Comparison of ENCODE assay signal across 8 mouse cellular contexts in the genomic region with DNA sequence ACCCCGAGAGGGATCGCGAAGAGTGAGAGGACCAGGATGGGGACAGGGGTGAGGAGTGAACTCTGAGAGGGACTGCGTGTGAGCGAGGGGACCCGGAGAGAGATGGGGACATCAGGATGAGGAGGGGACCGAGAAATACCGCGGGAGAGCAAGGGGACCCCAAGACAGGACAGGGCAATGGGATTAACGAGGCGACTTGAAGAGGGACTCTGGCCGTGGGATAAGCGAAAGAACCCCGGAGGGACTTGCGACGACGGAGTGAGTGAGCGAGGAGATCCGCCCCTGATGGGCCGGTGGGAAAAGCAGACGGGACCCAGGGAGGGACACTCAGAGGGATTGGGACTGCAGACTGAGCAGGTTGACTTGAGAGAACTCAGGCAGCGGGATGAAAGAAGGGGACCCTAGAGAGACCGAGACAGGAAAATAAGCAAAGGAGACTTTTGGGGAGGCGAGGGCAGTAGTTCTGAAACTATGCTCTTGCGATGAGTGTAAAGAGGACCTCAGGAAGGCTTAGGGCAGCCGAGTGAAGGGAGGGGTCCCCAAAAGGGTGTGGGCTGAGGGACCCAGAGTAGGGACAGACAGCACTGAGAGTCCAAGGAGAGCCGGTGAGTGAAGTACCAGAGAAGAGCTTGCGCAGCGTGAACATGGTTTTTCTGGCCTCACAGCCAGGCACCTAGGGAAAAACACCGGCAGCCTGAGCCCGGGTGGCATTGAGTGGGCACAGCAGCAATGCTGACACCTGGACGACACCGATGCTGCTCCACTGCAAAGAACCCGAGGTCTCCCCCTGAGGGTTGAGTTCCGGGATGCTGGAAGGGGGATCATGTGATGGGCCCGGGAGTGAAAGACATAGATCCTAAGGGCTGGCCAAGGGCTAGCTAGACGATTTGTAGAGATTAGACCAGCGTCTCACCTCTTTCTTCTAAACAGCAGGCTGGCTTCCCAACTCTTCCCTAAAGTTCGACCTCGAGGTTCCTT. TPM values are rescaled to one million over a fixed set of nuclear protein-coding genes. Genes with fewer than 3 reads are reported as not detected.
DNase-seq lines count a peak whose midpoint lies in the region; ATAC-seq and TF ChIP-seq lines count a peak whose summit lies in the region.

No protein-coding gene starts in this region.

- peak overlapping the region; percentile 76 for H3K4me3 ChIP-seq in hindbrain, embryonic 11.5 days (ENCODE audit: low read depth, low read length)
- H3K4me3 ChIP-seq in liver, embryonic 14.5 days (ENCODE audit: insufficient read depth in 1 of 2, low read depth in 2 of 2, low read length in 2 of 2) = peak overlapping the region; percentile 86 to 92
- H3K4me3 ChIP-seq in stomach, embryonic 15.5 days (replicated peaks) = peak overlapping the region; percentile 82

- no peaks in the 10 kb centered on the region for H3K9me3 ChIP-seq in hindbrain, embryonic 11.5 days (ENCODE audit: control insufficient read depth, low read length)
- no peaks in the 10 kb centered on the region; the same call in 1 of the 2 replicates for H3K9me3 ChIP-seq in liver, embryonic 14.5 days (ENCODE audit: control insufficient read depth, low read length)
- no peaks in the 10 kb centered on the region for H3K9me3 ChIP-seq in stomach, embryonic 15.5 days

- peak; percentile 39 for DNase-seq in CD4-positive, CD25-positive, alpha-beta regulatory T cell, adult 2 months (ENCODE audit: low read depth, low spot score)
- DNase-seq in retina, embryonic 14.5 days (ENCODE audit: low spot score) = peak; percentile 33
- no peak for DNase-seq in retina, postnatal 1 day
- peak; percentile 48 for DNase-seq in hindbrain, embryonic 11.5 days (ENCODE audit: low spot score)
- no peak for DNase-seq in liver, embryonic 14.5 days (ENCODE audit: low read depth in 3 of 3, low spot score in 3 of 3)
- no peak for DNase-seq in urinary bladder, postnatal 4 days (ENCODE audit: low spot score in 2 of 2)

- ATAC-seq in CD4-positive, CD25-positive, alpha-beta regulatory T cell, adult 4 months = no peak
- peak; percentile 64 for ATAC-seq in hindbrain, embryonic 11.5 days (ENCODE audit: low FRiP score)
- no peak for ATAC-seq in liver, embryonic 14.5 days (ENCODE audit: insufficient read depth)
- ATAC-seq in stomach, embryonic 15.5 days (ENCODE audit: insufficient read depth, low FRiP score, low read depth) = peak; percentile 1; the same call in 1 of the 2 replicates

- H3K27ac ChIP-seq in hindbrain, embryonic 11.5 days (ENCODE audit: low read depth, low read length) = no peak overlapping the region
- peak overlapping the region; percentile 56 for H3K27ac ChIP-seq in liver, embryonic 14.5 days
- peak overlapping the region; percentile 51; the same call in 1 of the 2 replicates for H3K27ac ChIP-seq in stomach, embryonic 15.5 days

- peak overlapping the region; percentile 48 for H3K9ac ChIP-seq in hindbrain, embryonic 11.5 days (ENCODE audit: low read depth, low read length)
- H3K9ac ChIP-seq in liver, embryonic 14.5 days (replicated peaks) = peak overlapping the region; percentile 94
- H3K9ac ChIP-seq in stomach, embryonic 15.5 days = peak overlapping the region; percentile 46

- peaks cover 7% of the 10 kb centered on the region; the same call in 1 of the 2 replicates for H3K27me3 ChIP-seq in hindbrain, embryonic 11.5 days (ENCODE audit: control insufficient read depth, insufficient read depth, low read length)
- no peaks in the 10 kb centered on the region for H3K27me3 ChIP-seq in liver, embryonic 14.5 days (ENCODE audit: control insufficient read depth, insufficient read depth, low read length)
- H3K27me3 ChIP-seq in stomach, embryonic 15.5 days (replicated peaks) = no peaks in the 10 kb centered on the region

- TF ChIP-seq CTCF in liver, embryonic 14.5 days (IDR thresholded peaks at IDR 0.05; ENCODE audit: low read depth) = no peak; the same call in 1 of the 2 replicates

- peaks cover 5% of the 10 kb centered on the region for H3K4me1 ChIP-seq in hindbrain, embryonic 11.5 days (replicated peaks; ENCODE audit: control insufficient read depth, insufficient read depth, low read length)
- peaks cover 38 to 46% of the 10 kb centered on the region in 2 experiments for H3K4me1 ChIP-seq in liver, embryonic 14.5 days (replicated peaks; ENCODE audit: control insufficient read depth in 2 of 2, insufficient read depth in 2 of 2, low read length in 1 of 2)
- H3K4me1 ChIP-seq in stomach, embryonic 15.5 days = peaks cover 11% of the 10 kb centered on the region; the same call in 1 of the 2 replicates

- under 1% methylated on average over 40 of the region's 40 CpGs for WGBS in hindbrain, embryonic 11.5 days
- 3% methylated on average over 40 of the region's 40 CpGs for WGBS in liver, embryonic 14.5 days (ENCODE audit: insufficient replicate concordance)
- WGBS in stomach, embryonic 15.5 days = 1% methylated on average over 40 of the region's 40 CpGs

- H3K36me3 ChIP-seq in hindbrain, embryonic 11.5 days (ENCODE audit: control insufficient read depth, insufficient read depth, low read length) = no peaks in the 10 kb centered on the region
- H3K36me3 ChIP-seq in liver, embryonic 14.5 days (replicated peaks; ENCODE audit: control insufficient read depth, insufficient read depth, low read depth) = no peaks in the 10 kb centered on the region
- H3K36me3 ChIP-seq in stomach, embryonic 15.5 days = no peaks in the 10 kb centered on the region

- TF ChIP-seq EP300 in liver, embryonic 14.5 days (IDR thresholded peaks at IDR 0.05; ENCODE audit: low read depth) = no peak

- peak overlapping the region; percentile 85 for H3K4me2 ChIP-seq in hindbrain, embryonic 11.5 days (replicated peaks; ENCODE audit: low read depth, low read length)
- H3K4me2 ChIP-seq in liver, embryonic 14.5 days (ENCODE audit: low read depth) = peak overlapping the region; percentile 98
- H3K4me2 ChIP-seq in stomach, embryonic 15.5 days = peak overlapping the region; percentile 90

RNA-seq across cellular contexts. Expression of a gene that starts 0.8 kb away (rescaled TPM):
- 100 to 1,000 TPM; 125 to 142 TPM for polyA plus RNA-seq in CD4-positive, CD25-positive, alpha-beta regulatory T cell, adult 4 months (2017; shearing (Covaris generic))
- 21.7 and 26.1 TPM in 2 replicates for polyA plus RNA-seq in hindbrain, embryonic 11.5 days (2014; fragmentation: Nextera tagmentation; extraction: Ambion mirVana)
- polyA plus RNA-seq in liver, embryonic 14.5 days (2012; rRNA removed) = 14.7 and 17.1 TPM in 2 replicates
- polyA plus RNA-seq in liver, embryonic 14.5 days (2014; fragmentation: Nextera tagmentation; extraction: Ambion mirVana) = 43.3 and 50.2 TPM in 2 replicates
- polyA plus RNA-seq in stomach, embryonic 15.5 days (2015; fragmentation: Nextera tagmentation; extraction: Ambion mirVana) = 32.1 and 36.9 TPM in 2 replicates

RNA-seq across cellular contexts. Expression of a gene that starts 4.9 kb away (rescaled TPM):
- polyA plus RNA-seq in CD4-positive, CD25-positive, alpha-beta regulatory T cell, adult 4 months (2017; shearing (Covaris generic)) = 10 to 100 TPM; 10.7 to 13.2 TPM
- 48.0 and 54.2 TPM in 2 replicates for polyA plus RNA-seq in hindbrain, embryonic 11.5 days (2014; fragmentation: Nextera tagmentation; extraction: Ambion mirVana)
- polyA plus RNA-seq in liver, embryonic 14.5 days (2012; rRNA removed) = 16.2 and 22.7 TPM in 2 replicates
- 19.7 and 19.8 TPM in 2 replicates for polyA plus RNA-seq in liver, embryonic 14.5 days (2014; fragmentation: Nextera tagmentation; extraction: Ambion mirVana)
- polyA plus RNA-seq in stomach, embryonic 15.5 days (2015; fragmentation: Nextera tagmentation; extraction: Ambion mirVana) = 74.5 and 79.0 TPM in 2 replicates

Comparison
In these comparisons a context has a peak if more than half of its experiments do, and no peak if none do; other contexts are left out.
1. DNase-seq: peak in CD4-positive, CD25-positive, alpha-beta regulatory T cell, adult 2 months (single experiment), retina, embryonic 14.5 days (single experiment) and hindbrain, embryonic 11.5 days (single experiment); none in retina, postnatal 1 day (single experiment), liver, embryonic 14.5 days (0 of 3) and urinary bladder, postnatal 4 days (0 of 2).
2. ATAC-seq: peak in hindbrain, embryonic 11.5 days (single experiment) and stomach, embryonic 15.5 days (single experiment); none in CD4-positive, CD25-positive, alpha-beta regulatory T cell, adult 4 months (single experiment) and liver, embryonic 14.5 days (single experiment).
3. Peak in every context shown above with its lines, with median percentiles within 50 percentile points of each other: H3K4me2 ChIP-seq, H3K4me3 ChIP-seq and H3K9ac ChIP-seq.